Mouse (Mus musculus) urinary bladder, postnatal 10 days (tissue): ENCODE data around the gene Nckap5.
"Not testable (repeated sequence)": the region's sequence is repeated elsewhere in the genome, so short reads cannot be mapped to it uniquely, and the experiment has no call there.

ENCODE experiments used
- DNase-seq: peaks from one replicate; pipeline ENCODE4 v3.0.0; 2022; ENCODE audit warnings: low spot score

The Nckap5 gene

GRCm38 (mm10) chr1:126167546-126167945 is 663.1 kb downstream of the Nckap5 start:
- no peak for DNase-seq

- DNase-seq, result no peak
Observed at GRCm38 (mm10) chr1:126159287-126159686, 671.3 kb downstream of the Nckap5 start.

- DNase-seq, result no peak
Observed at GRCm38 (mm10) chr1:126155816-126156215, 674.8 kb downstream of the Nckap5 start.

GRCm38 (mm10) chr1:126153516-126154234 is 676.9 kb downstream of the Nckap5 start:
- no peak for DNase-seq

GRCm38 (mm10) chr1:126152217-126152616 is 678.4 kb downstream of the Nckap5 start:
- DNase-seq, result no peak

GRCm38 (mm10) chr1:126149966-126150365 is 680.6 kb downstream of the Nckap5 start:
- no peak for DNase-seq

GRCm38 (mm10) chr1:126135717-126136116 is 694.9 kb downstream of the Nckap5 start:
- no peak for DNase-seq

- DNase-seq, result no peak
Observed at GRCm38 (mm10) chr1:126132316-126132715, 698.3 kb downstream of the Nckap5 start.

GRCm38 (mm10) chr1:126129129-126129528 is 701.5 kb downstream of the Nckap5 start:
- DNase-seq, result no peak

GRCm38 (mm10) chr1:126123111-126123510 is 707.5 kb downstream of the Nckap5 start:
- no peak for DNase-seq

GRCm38 (mm10) chr1:126120506-126120905 is 710.1 kb downstream of the Nckap5 start:
- no peak for DNase-seq

- no peak for DNase-seq
Observed at GRCm38 (mm10) chr1:126116034-126116433, 714.6 kb downstream of the Nckap5 start.

GRCm38 (mm10) chr1:126105673-126106256 is 724.8 kb downstream of the Nckap5 start:
- DNase-seq, result no peak

GRCm38 (mm10) chr1:126094346-126094745 is 736.3 kb downstream of the Nckap5 start:
- no peak for DNase-seq

GRCm38 (mm10) chr1:126091979-126092378 is 738.6 kb downstream of the Nckap5 start:
- not testable (repeated sequence) for DNase-seq

GRCm38 (mm10) chr1:126087181-126087580 is 743.4 kb downstream of the Nckap5 start:
- no peak for DNase-seq

- no peak for DNase-seq
Observed at GRCm38 (mm10) chr1:126076312-126076711, 754.3 kb downstream of the Nckap5 start.

GRCm38 (mm10) chr1:126070861-126071260 is 759.7 kb downstream of the Nckap5 start:
- DNase-seq, result no peak

- DNase-seq, result no peak
Observed at GRCm38 (mm10) chr1:126051491-126051890, 779.1 kb downstream of the Nckap5 start.

GRCm38 (mm10) chr1:126042886-126043285 is 787.7 kb downstream of the Nckap5 start:
- DNase-seq, result no peak

- no peak for DNase-seq
Observed at GRCm38 (mm10) chr1:126027536-126027935, 803.1 kb downstream of the Nckap5 start.

GRCm38 (mm10) chr1:126024518-126024917 is 806.1 kb downstream of the Nckap5 start:
- DNase-seq, result no peak

GRCm38 (mm10) chr1:126022959-126023358 is 807.6 kb downstream of the Nckap5 start:
- DNase-seq, result no peak

GRCm38 (mm10) chr1:126018654-126019053 is 811.9 kb downstream of the Nckap5 start:
- DNase-seq, result not testable (repeated sequence)
